Mouse (Mus musculus): ENCODE results near the gene Mknk2.

The Mknk2 gene

DNA sequence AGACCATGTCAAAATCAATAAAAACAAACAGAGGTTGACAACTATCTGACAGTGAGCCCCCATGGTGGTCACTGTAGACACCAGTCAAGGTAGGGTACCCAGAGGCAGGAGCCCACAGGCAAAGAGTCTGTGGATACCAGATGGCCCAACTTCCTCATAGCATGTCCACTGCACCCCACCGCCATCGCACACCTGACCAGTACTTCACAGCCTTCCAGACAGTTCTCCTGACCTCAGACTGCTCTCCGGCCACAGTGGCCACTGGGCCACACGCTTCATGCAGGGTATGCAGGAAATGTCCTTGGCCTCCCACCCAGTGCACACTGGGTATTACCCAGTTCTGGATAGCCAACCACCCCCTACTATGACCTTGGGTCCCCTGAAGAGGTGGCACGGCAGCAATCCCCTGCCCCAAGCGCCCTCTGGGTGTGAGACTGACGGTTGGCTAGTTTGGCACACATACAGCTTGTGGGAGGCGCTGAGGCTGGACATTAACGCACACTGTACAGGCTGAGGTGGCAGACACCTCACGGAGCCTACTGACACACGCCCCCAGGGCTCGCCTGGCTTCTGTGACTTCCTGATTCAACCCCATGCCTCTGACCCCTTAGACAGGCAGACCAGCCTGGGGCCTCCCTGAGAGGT lies 15.6 kb upstream of the Mknk2 start:
- in situ Hi-C loops (cut with MboI, MseI), result no loop called here

DNA sequence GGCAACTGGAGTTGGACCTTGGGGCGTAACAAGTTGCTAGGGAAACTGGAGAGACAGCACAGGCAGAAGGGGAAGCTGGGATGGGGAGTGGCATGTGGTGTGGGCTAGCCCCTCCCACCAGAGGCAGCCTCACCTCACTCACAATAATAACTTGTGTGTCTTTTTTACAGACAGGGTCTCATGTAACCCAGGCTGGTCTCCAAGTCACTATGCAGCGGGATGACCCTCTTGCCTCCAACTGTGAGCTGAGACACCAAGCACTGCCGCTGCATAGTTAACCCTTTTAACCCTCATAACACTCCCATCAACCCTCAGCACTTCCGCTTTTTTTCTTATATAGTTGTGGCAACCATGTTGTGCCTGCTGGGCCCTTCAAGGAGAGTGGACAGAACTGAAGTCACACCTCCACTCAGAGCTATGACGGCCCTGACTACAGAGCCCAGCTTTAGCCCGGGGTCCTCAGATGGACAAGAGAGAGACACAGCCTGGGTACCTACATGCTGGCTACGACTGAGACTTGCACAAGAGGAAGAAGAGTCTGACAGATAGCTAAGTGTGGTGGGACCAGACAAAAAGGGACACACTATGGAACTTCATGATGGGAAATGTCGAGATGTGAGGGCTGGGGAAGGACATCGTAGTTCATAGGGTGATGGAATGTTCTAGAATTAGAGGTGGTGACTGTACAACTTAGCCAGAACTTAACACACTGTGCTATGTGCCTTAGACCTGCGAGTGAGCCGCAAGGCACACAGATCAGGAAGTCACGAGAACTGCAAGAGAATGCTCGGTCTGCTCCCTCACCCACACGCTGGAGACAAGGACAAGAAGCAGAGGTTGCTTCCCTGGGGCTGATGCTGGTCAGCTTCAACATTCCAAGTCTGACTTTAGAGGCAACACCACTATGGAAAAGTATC lies 14.6 kb upstream of the Mknk2 start:
- in situ Hi-C loops (cut with MboI, MseI), result no loop called here

GRCm38 (mm10) chr10:80687850-80688249 lies 9.9 kb upstream of the Mknk2 start:
- in situ Hi-C loops (cut with MboI, MseI), result loop anchor here (5.0 to 10.0 kb wide), 3 partner anchors 81 to 113 kb away; partner anchors contain the start of genes Klf16 (in 2 of the 2) and Gm49322 (in 1 of the 2)

DNA sequence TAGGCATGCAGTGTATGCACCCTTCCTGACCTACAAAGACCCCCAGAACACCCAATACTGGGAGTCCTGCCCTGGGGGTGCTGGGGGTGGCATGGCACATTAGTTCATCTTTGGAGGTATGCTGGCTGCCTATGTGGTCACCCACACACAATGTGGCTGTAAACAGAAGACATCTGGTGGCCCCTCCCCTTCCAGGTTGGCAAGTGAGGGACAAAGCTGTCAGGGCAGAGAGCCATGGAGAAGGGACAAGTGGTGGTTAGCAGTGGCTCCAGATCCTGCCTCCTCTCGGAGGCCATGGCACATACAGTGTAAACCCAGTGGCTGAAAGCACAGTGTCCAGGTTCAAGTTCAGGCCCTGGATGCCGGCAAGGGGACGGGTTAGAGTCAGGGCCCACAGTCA lies 8.7 kb upstream of the Mknk2 start:
- in situ Hi-C loops (cut with MboI, MseI), result loop anchor here (5.0 to 10.0 kb wide), 3 partner anchors 79 to 112 kb away; partner anchors contain the start of genes Klf16 (in 2 of the 2) and Gm49322 (in 1 of the 2)

GRCm38 (mm10) chr10:80684984-80685383 lies 7.1 kb upstream of the Mknk2 start:
- in situ Hi-C loops (cut with MboI, MseI), result loop anchor here (5.0 to 10.0 kb wide), 4 partner anchors 78 to 663 kb away; partner anchors contain the start of genes Klf16 (in 2 of the 2) and Gm49322 (in 1 of the 2)

DNA sequence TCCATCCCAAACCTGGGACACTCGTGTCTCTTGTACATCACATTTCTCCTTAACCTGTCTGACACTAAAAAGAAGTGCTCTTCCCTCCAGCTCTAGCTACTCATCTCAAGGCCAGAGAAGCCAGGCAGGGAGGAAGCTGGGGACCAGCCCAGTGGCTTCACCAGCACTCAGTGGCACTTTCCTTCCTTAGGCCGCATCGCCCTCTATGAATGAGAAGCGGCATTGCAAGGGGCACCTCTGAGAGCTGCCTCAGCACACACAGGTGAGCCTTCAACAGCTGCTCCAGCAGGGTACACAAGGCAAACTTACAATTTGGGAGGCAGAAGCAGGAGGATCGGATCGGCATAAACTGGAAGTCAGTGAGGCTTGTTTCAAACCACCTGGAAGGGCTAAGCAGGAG lies 6.3 kb upstream of the Mknk2 start:
- in situ Hi-C loops (cut with MboI, MseI), result loop anchor here (5.0 to 10.0 kb wide), 2 partner anchors 109 to 662 kb away; partner anchors contain the start of gene Klf16 (in 1 of the 2)

GRCm38 (mm10) chr10:80683647-80684046 lies 5.7 kb upstream of the Mknk2 start:
- in situ Hi-C loops (cut with MboI, MseI), result loop anchor here (5.0 to 10.0 kb wide), 2 partner anchors 109 to 661 kb away; partner anchors contain the start of gene Klf16 (in 1 of the 2)

GRCm38 (mm10) chr10:80682003-80682402 lies 4.1 kb upstream of the Mknk2 start:
- in situ Hi-C loops (cut with MboI, MseI), result loop anchor here (5.0 to 10.0 kb wide), 2 partner anchors 107 to 660 kb away; partner anchors contain the start of gene Klf16 (in 1 of the 2)

- in situ Hi-C loops (cut with MboI, MseI), result loop anchor here (5.0 to 10.0 kb wide), 2 partner anchors 105 to 658 kb away; partner anchors contain the start of gene Klf16 (in 1 of the 2)
Measured at GRCm38 (mm10) chr10:80680260-80680696, 2.4 kb upstream of the Mknk2 start.

- in situ Hi-C loops (cut with MboI, MseI), result loop anchor here (5.0 to 10.0 kb wide), 2 partner anchors 105 to 657 kb away; partner anchors contain the start of gene Klf16 (in 1 of the 2)
Measured at GRCm38 (mm10) chr10:80679556-80680259, 1.8 kb upstream of the Mknk2 start.

GRCm38 (mm10) chr10:80678601-80679377 lies 877 bp upstream of the Mknk2 start:
- in situ Hi-C loops (cut with MboI, MseI), result no loop called here

GRCm38 (mm10) chr10:80677128-80677875 lies 610 bp downstream of the Mknk2 start:
- in situ Hi-C loops (cut with MboI, MseI), result no loop called here

- in situ Hi-C loops (cut with MboI, MseI), result no loop called here
Measured at GRCm38 (mm10) chr10:80676198-80676928, 1.5 kb downstream of the Mknk2 start.

GRCm38 (mm10) chr10:80675405-80676197 lies 2.3 kb downstream of the Mknk2 start:
- in situ Hi-C loops (cut with MboI, MseI), result no loop called here

DNA sequence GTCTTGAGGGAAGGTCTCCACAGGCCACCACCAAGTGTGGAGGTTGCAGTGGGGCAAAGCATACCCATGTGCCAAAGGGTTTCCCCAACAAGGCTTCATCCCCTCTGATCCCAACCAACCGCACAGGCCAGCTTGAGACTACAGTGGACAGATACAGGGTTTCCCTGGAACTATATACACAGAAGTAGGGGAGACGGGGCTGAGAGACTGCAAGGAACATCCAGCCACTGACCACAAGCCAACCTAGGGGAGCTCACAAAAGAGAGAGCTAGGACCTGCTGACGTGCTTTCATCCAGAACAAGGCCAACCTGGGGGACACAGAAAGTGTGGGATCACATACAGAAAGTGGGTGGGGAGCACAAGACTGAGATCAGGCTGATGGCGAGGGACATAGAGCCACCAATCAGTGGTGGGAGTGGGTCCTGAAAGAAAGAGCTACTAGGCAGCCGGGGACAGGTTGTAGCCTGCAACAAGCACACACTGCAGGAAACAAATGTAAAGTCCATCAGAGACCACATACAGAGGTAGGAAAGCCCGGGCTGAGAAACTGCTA lies 3.0 kb downstream of the Mknk2 start:
- in situ Hi-C loops (cut with MboI, MseI), result no loop called here

- in situ Hi-C loops (cut with MboI, MseI), result no loop called here
Measured at GRCm38 (mm10) chr10:80674161-80674711, 3.7 kb downstream of the Mknk2 start.

DNA sequence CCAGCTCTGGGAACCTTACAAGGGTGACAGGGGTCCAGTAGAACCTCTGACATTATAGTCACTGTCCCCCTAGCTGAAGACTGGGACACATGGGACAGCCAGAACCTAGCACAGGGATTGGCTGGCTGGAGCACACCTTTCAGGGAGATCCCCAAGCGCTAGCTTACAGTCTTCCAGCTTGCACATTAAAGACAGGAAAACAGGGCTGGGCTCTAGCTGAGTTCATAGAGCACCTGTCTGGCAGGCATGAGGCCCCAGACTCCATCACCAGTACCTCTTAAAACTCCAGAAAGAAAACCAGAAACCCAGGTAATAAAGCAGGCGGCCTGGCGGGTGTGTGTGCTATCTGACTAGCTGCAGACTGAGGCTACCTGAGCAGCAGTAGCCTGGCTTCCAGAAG lies 4.2 kb downstream of the Mknk2 start:
- in situ Hi-C loops (cut with MboI, MseI), result no loop called here

Data from T-helper 17 cell (primary cell).